Mouse (Mus musculus) kidney, adult 2 months (tissue): ENCODE measurements around the gene Utf1.

Experiments
- CTCF ChIP-seq: fragments of 200-500 bp; conservative IDR thresholded peaks from 2 replicates; pipeline ENCODE4 v1.5.1; 2011; ENCODE audit warnings: low read depth, mild to moderate bottlenecking, control low read depth, low read length, moderate library complexity, mixed read lengths; ENCODE audit not compliant: insufficient read depth, insufficient read length
- POLR2A ChIP-seq: fragments of 200-500 bp; IDR thresholded peaks from one replicate; pipeline ENCODE4 v1.6.1; 2011; ENCODE audit warnings: low read depth, low read length, control low read depth

- TF ChIP-seq POLR2A (no peak), CTCF (no peak)
These were observed 40.9 kb downstream of the Utf1 start for GRCm38 (mm10) chr7:139984505-139984904.
